Mouse (Mus musculus): Measurements from ENCODE around the gene Zranb1. TPM values are rescaled to one million over a fixed set of nuclear protein-coding genes. Genes with fewer than 3 reads are reported as not detected.

Gene Zranb1
- 32.6 and 32.8 TPM in 2 replicates for polyA plus RNA-seq (2014; fragmentation: Nextera tagmentation; extraction: Ambion mirVana)

DNA sequence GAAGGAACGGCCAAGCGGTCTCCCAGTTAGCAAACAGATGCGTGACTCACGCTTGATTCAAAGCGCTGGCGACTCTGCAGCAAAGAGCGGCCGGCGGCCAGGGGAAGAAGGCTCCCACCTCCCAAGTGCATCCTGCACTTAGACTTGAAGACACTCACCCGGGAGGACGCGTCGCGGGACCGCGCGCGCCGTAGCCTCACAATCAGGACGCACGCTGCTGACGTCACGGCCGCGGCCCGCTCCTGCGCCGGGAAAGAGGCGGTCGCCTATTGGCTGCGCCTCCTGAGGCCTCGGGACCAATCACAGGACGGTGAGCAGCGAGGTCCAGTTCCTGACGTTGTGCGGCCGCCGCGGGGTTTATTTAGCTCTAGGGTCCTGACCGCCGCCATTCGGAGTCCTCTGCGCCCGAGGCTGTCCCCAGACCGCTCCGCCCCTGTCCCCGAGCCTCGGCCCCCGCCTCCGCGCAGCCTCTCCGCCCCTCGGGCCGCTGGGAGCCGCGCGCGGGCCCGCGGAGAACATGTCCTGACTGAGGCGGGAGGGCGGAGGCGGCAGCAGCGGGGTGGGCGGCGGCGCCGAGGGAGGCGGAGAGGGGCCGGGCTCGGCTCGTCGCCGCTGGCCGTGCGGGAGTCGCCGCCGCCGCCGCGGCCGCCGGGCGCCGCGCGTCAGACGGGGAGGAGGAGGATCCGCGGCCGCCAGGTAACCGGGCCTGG lies at the start of gene Zranb1:
Zranb1 (plus strand) TSS at position 293 of the 710 bp plus-strand sequence.
- H3K9me3 ChIP-seq (ENCODE audit: control insufficient read depth, low read length) = no peaks in the 10 kb centered on the region
- no peaks in the 10 kb centered on the region for H3K36me3 ChIP-seq (replicated peaks; ENCODE audit: control insufficient read depth, insufficient read depth)
- H3K9ac ChIP-seq = peak within 1 kb of the TSS; percentile 92
- H3K4me1 ChIP-seq (replicated peaks; ENCODE audit: control insufficient read depth, insufficient read depth, low read length) = peaks cover 23% of the 10 kb centered on the region
- no peaks in the 10 kb centered on the region for H3K27me3 ChIP-seq (ENCODE audit: control insufficient read depth, insufficient read depth, low read length)
- under 1% methylated on average over 69 of the region's 93 CpGs for WGBS
- ATAC-seq (ENCODE audit: low FRiP score) (peak; percentile 100), DNase-seq (ENCODE audit: low spot score) (peak; percentile 98)
- H3K27ac ChIP-seq = peak within 1 kb of the TSS; percentile 98
- peak within 1 kb of the TSS; percentile 62 for H3K4me3 ChIP-seq (replicated peaks; ENCODE audit: low read length)
- H3K4me2 ChIP-seq (replicated peaks) = peak within 1 kb of the TSS; percentile 77

DNA sequence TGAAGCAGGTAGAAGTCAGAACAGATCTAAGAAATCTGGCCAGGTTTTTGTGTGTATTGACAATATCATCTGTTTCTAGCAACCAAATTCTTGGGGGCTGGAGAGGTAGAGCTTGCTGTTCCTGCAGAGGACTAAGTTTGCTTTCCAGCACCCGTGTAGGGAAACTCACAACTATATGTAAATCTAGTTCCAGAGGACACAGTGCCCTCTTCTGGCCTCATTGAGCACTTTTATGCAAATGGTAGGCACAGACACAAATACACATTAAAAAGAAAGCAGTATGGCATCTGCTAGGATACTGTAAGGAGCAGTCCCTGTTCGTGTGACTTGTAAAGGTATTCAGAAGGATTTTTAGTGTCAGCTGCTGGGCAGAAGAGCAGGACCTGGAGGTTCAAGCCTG lies 48.6 kb upstream of the Zranb1 start:
- peaks cover 79% of the 10 kb centered on the region for H3K36me3 ChIP-seq (replicated peaks; ENCODE audit: control insufficient read depth, insufficient read depth)
- peak; percentile 33 for DNase-seq (ENCODE audit: low spot score)
- H3K9ac ChIP-seq = no peak overlapping the region
- no peak overlapping the region for H3K4me2 ChIP-seq (replicated peaks)
- no peak overlapping the region for H3K27ac ChIP-seq
- H3K27me3 ChIP-seq (ENCODE audit: control insufficient read depth, insufficient read depth, low read length) = no peaks in the 10 kb centered on the region
- no peak for ATAC-seq (ENCODE audit: low FRiP score)
- H3K9me3 ChIP-seq (ENCODE audit: control insufficient read depth, low read length) = no peaks in the 10 kb centered on the region
- WGBS = 69% methylated on average over 2 of the region's 2 CpGs
- no peaks in the 10 kb centered on the region for H3K4me1 ChIP-seq (replicated peaks; ENCODE audit: control insufficient read depth, insufficient read depth, low read length)
- no peak overlapping the region for H3K4me3 ChIP-seq (replicated peaks; ENCODE audit: low read length)

DNA sequence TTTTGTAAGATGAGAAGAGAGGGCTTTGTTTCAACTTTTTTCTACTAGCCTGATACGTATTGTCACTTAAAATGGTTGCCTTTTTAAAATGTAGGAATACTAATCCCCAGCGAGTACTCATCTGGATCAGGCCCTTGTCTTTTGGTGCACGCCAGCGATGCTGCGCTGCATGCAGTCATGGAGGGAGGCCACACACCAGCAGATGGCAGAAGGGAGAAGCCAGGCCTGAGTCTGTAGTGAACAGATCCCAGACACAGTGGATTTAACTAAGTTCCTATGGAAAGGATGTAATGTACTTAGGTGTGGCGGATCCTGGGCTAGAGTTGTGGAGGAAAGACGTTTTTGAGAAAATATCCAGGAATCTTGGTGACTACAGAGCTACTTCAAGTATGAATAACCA lies 46.9 kb upstream of the Zranb1 start:
- Histone ChIP-seq H3K9ac (no peak overlapping the region), H3K9me3 (ENCODE audit: control insufficient read depth, low read length) (no peaks in the 10 kb centered on the region), H3K4me1 (replicated peaks; ENCODE audit: control insufficient read depth, insufficient read depth, low read length) (no peaks in the 10 kb centered on the region), H3K4me3 (replicated peaks; ENCODE audit: low read length) (no peak overlapping the region), H3K4me2 (replicated peaks) (no peak overlapping the region), H3K36me3 (replicated peaks; ENCODE audit: control insufficient read depth, insufficient read depth) (peaks cover 63% of the 10 kb centered on the region), H3K27me3 (ENCODE audit: control insufficient read depth, insufficient read depth, low read length) (no peaks in the 10 kb centered on the region), H3K27ac (no peak overlapping the region)
- WGBS = 95% methylated on average over 7 of the region's 7 CpGs
- ATAC-seq (ENCODE audit: low FRiP score) = no peak
- no peak for DNase-seq (ENCODE audit: low spot score)

DNA sequence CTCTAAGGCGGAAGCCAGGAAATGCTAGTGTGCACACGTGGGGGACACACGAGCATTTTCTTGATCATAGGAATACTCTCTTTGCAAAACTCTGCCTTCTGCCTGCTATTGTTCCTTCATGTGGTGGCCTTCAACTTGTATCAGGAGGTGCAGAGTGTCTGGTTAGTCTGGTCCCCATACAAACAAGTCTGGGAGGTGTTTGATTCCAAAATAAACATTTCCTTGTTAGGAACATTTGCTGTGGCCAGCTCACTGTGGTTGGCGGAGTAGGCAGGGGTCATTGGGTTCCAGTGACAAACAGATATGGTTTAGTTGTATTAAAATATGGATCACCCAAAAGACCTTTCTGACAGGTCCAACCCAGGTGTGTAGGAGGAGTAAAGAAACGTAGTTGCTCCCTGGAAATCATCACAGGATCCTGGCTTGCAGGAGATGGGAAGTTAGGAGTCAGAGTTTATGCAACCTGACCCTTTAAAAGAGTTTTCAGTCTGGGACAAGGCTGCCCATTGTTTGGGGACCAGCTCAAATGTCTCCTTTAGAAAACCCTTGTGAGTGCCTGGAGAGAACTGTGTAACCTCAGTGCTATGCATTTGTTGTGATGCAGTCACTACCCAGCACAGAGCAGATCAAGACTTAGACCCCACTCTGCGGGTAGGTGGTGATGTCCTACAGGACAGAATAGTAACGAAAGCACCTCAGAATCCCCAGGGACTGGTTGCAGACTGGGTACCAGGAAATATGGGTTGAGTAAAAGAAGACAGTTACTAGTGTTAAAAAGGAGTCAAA lies 43.7 kb upstream of the Zranb1 start:
- 80% methylated on average over 7 of the region's 7 CpGs for WGBS
- no peaks in the 10 kb centered on the region for H3K4me1 ChIP-seq (replicated peaks; ENCODE audit: control insufficient read depth, insufficient read depth, low read length)
- H3K4me3 ChIP-seq (replicated peaks; ENCODE audit: low read length) = no peak overlapping the region
- peaks cover 32% of the 10 kb centered on the region for H3K36me3 ChIP-seq (replicated peaks; ENCODE audit: control insufficient read depth, insufficient read depth)
- no peak overlapping the region for H3K27ac ChIP-seq
- no peak overlapping the region for H3K9ac ChIP-seq
- no peaks in the 10 kb centered on the region for H3K9me3 ChIP-seq (ENCODE audit: control insufficient read depth, low read length)
- no peaks in the 10 kb centered on the region for H3K27me3 ChIP-seq (ENCODE audit: control insufficient read depth, insufficient read depth, low read length)
- DNase-seq (ENCODE audit: low spot score) (no peak), ATAC-seq (ENCODE audit: low FRiP score) (no peak)
- H3K4me2 ChIP-seq (replicated peaks) = no peak overlapping the region

DNA sequence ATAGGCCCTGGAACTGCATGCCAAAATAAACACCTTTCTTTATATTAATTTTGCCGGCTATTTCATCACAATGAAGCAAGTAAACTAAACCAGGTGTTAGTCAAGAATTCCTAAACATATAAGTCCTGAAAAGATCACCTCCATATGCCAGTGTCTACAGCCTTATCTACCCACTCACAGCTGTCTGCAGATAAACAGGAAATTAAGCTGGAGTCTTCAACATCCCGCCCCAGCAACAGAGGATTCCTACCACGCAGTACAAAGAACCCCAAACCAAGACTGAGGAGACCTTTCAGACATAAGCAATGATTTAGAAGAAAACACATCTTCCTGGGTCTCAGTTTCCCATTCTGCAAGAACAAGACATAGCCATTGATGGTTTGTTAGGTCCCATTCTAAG lies 42.9 kb upstream of the Zranb1 start:
- H3K4me1 ChIP-seq (replicated peaks; ENCODE audit: control insufficient read depth, insufficient read depth, low read length) = no peaks in the 10 kb centered on the region
- no peak for ATAC-seq (ENCODE audit: low FRiP score)
- 94% methylated on average over 3 of the region's 3 CpGs for WGBS

DNA sequence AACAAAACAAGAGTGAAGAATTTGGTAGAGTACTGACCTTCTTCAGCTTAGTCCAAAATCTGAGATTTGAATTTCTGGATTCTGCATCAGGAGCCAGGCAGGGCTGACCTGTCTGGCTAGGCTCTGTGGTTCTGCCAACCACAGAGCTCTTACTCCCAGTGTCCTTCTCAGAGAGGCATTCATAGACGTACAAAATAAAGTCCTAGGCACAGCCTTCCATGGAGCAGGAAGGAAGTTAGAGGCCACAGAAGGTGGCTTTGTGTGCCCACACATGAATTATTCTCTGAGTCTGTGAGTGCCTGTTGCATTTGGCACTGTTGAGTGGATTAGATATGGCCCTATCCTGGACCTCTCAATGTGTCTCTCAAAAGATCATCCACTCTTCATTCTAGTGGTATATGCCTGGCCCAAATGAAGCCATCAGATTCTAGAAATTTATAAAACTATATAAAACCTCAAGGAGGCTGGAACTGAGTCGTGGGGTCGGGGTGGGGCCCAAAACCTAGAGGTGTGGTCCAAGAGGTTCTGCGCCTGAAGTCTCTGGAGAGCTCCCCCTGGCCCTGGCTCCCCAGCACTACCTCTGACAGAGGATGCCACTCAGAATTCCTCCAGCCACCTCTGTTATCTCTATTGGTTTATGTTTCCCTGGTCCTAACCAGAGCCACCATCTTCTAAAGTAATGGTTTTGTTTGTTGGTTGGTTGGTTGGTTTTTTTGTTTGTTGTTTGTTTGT lies 42.3 kb upstream of the Zranb1 start:
- DNase-seq (ENCODE audit: low spot score) = no peak
- Histone ChIP-seq H3K27ac (no peak overlapping the region), H3K9me3 (ENCODE audit: control insufficient read depth, low read length) (no peaks in the 10 kb centered on the region), H3K36me3 (replicated peaks; ENCODE audit: control insufficient read depth, insufficient read depth) (peaks cover 18% of the 10 kb centered on the region), H3K4me2 (replicated peaks) (no peak overlapping the region), H3K4me3 (replicated peaks; ENCODE audit: low read length) (no peak overlapping the region), H3K9ac (no peak overlapping the region), H3K27me3 (ENCODE audit: control insufficient read depth, insufficient read depth, low read length) (no peaks in the 10 kb centered on the region), H3K4me1 (replicated peaks; ENCODE audit: control insufficient read depth, insufficient read depth, low read length) (no peaks in the 10 kb centered on the region)
- ATAC-seq (ENCODE audit: low FRiP score) = no peak
- WGBS = 74% methylated on average over 4 of the region's 4 CpGs

More for the DNA sequence above, 42.9 kb upstream of the Zranb1 start:
- DNase-seq (ENCODE audit: low spot score) = no peak
- no peak overlapping the region for H3K9ac ChIP-seq
- H3K27me3 ChIP-seq (ENCODE audit: control insufficient read depth, insufficient read depth, low read length) = no peaks in the 10 kb centered on the region
- H3K9me3 ChIP-seq (ENCODE audit: control insufficient read depth, low read length) = no peaks in the 10 kb centered on the region
- no peak overlapping the region for H3K4me2 ChIP-seq (replicated peaks)
- no peak overlapping the region for H3K27ac ChIP-seq
- H3K36me3 ChIP-seq (replicated peaks; ENCODE audit: control insufficient read depth, insufficient read depth) = peaks cover 24% of the 10 kb centered on the region
- no peak overlapping the region for H3K4me3 ChIP-seq (replicated peaks; ENCODE audit: low read length)

DNA sequence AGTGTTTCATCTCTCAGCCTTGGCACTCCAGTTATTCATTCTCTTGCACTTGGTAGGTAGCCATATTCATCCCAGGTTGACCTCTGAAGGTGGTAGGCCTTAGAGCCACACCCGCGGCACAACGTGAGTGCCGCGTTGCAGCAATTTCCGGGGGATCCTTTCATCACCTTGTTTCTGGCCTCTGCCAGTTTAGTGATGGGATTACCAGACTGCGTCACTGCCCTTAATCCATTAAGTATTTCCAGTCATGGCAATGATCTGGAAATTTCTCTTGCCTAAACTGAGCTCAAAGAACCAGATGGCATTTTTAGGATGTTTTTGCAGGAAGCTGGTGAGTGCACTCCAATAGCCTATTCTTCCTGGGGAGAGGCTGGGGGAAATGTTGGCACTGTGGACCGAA lies 41.3 kb upstream of the Zranb1 start:
- no peak overlapping the region for H3K27ac ChIP-seq
- peaks cover 8% of the 10 kb centered on the region for H3K36me3 ChIP-seq (replicated peaks; ENCODE audit: control insufficient read depth, insufficient read depth)
- 95% methylated on average over 8 of the region's 8 CpGs for WGBS
- no peak overlapping the region for H3K9ac ChIP-seq
- no peak overlapping the region for H3K4me2 ChIP-seq (replicated peaks)
- H3K9me3 ChIP-seq (ENCODE audit: control insufficient read depth, low read length) = no peaks in the 10 kb centered on the region
- no peak for DNase-seq (ENCODE audit: low spot score)
- H3K4me1 ChIP-seq (replicated peaks; ENCODE audit: control insufficient read depth, insufficient read depth, low read length) = no peaks in the 10 kb centered on the region
- no peak for ATAC-seq (ENCODE audit: low FRiP score)
- H3K4me3 ChIP-seq (replicated peaks; ENCODE audit: low read length) = no peak overlapping the region
- H3K27me3 ChIP-seq (ENCODE audit: control insufficient read depth, insufficient read depth, low read length) = no peaks in the 10 kb centered on the region

DNA sequence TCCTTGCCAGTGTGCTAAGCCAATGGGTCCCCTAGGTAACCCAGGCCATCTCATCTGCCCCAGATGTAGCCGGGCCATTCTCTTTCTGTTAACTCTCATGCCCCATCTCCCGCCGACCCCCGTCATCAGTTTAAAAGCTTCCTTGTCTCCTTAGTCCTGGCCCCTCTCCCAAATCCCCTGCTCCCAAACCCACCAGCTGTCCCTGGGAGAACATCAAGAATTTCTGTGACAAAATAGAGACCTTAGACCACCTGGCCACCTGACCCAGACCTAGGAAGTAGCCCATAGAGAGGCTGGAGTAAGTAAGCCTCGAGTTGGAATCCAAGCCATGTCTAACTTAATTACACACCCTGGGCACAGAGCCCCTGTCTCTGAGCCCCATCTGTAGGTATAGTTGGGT lies 40.7 kb upstream of the Zranb1 start:
- Histone ChIP-seq H3K36me3 (replicated peaks; ENCODE audit: control insufficient read depth, insufficient read depth) (0 out of 2 replicates have a peak, but pooled peaks cover 2% of the 10 kb centered on the region), H3K27ac (no peak overlapping the region), H3K27me3 (ENCODE audit: control insufficient read depth, insufficient read depth, low read length) (no peaks in the 10 kb centered on the region), H3K9ac (no peak overlapping the region), H3K4me3 (replicated peaks; ENCODE audit: low read length) (no peak overlapping the region), H3K9me3 (ENCODE audit: control insufficient read depth, low read length) (no peaks in the 10 kb centered on the region), H3K4me2 (replicated peaks) (no peak overlapping the region), H3K4me1 (replicated peaks; ENCODE audit: control insufficient read depth, insufficient read depth, low read length) (no peaks in the 10 kb centered on the region)
- ATAC-seq (ENCODE audit: low FRiP score) (no peak), DNase-seq (ENCODE audit: low spot score) (no peak)
- WGBS = 88% methylated on average over 5 of the region's 5 CpGs

Measured in hindbrain, embryonic 14.5 days (tissue).